Mouse (Mus musculus): ENCODE measurements around the gene Eef2k. TPM values are rescaled to one million over a fixed set of nuclear protein-coding genes. Genes with fewer than 3 reads are reported as not detected.

The Eef2k gene
- polyA plus RNA-seq, 1 experiment: 20.2 TPM

- DNase-seq (ENCODE audit: low read depth, low spot score): no peak
- under 1% methylated on average over 40 of the region's 40 CpGs for WGBS
Measured at GRCm38 (mm10) chr7:120843037-120843621, 498 bp downstream of the Eef2k start.

GRCm38 (mm10) chr7:120843852-120844435, 1.3 kb downstream of the Eef2k start:
- no peak for DNase-seq (ENCODE audit: low read depth, low spot score)
- WGBS: 6% methylated on average over 16 of the region's 16 CpGs

GRCm38 (mm10) chr7:120844689-120845088, 2.1 kb downstream of the Eef2k start:
- 31% methylated on average over 9 of the region's 9 CpGs for WGBS
- no peak for DNase-seq (ENCODE audit: low read depth, low spot score)

- 39% methylated on average over 3 of the region's 3 CpGs for WGBS
- no peak for DNase-seq (ENCODE audit: low read depth, low spot score)
Measured at GRCm38 (mm10) chr7:120848831-120849512, 6.3 kb downstream of the Eef2k start.

GRCm38 (mm10) chr7:120850165-120850564, 7.5 kb downstream of the Eef2k start:
- 93% methylated on average over 3 of the region's 3 CpGs for WGBS

GRCm38 (mm10) chr7:120859854-120860253, 17.2 kb downstream of the Eef2k start:
- DNase-seq (ENCODE audit: low read depth, low spot score): no peak
- 37% methylated on average over 11 of the region's 11 CpGs for WGBS

More at GRCm38 (mm10) chr7:120850165-120850564, 7.5 kb downstream of the Eef2k start:
- DNase-seq (ENCODE audit: low read depth, low spot score): no peak

GRCm38 (mm10) chr7:120860799-120861487, 18.3 kb downstream of the Eef2k start:
- no peak for DNase-seq (ENCODE audit: low read depth, low spot score)
- 18% methylated on average over 10 of the region's 10 CpGs for WGBS

- WGBS: 29% methylated on average over 2 of the region's 2 CpGs
- no peak for DNase-seq (ENCODE audit: low read depth, low spot score)
Measured at GRCm38 (mm10) chr7:120861488-120862047, 18.9 kb downstream of the Eef2k start.

- DNase-seq (ENCODE audit: low read depth, low spot score): no peak
- WGBS: 47% methylated on average over 3 of the region's 3 CpGs
Measured at GRCm38 (mm10) chr7:120862196-120862595, 19.6 kb downstream of the Eef2k start.

- DNase-seq (ENCODE audit: low read depth, low spot score): no peak
- WGBS: 80% methylated on average over 7 of the region's 7 CpGs
Measured at GRCm38 (mm10) chr7:120862626-120863025, 20.0 kb downstream of the Eef2k start.

GRCm38 (mm10) chr7:120863476-120863875, 20.8 kb downstream of the Eef2k start:
- WGBS: 50% methylated on average over 5 of the region's 5 CpGs
- no peak for DNase-seq (ENCODE audit: low read depth, low spot score)

- no peak for DNase-seq (ENCODE audit: low read depth, low spot score)
- WGBS: 6% methylated on average over 7 of the region's 7 CpGs
Measured at GRCm38 (mm10) chr7:120865100-120865499, 22.5 kb downstream of the Eef2k start.

- whole genome bisulfite sequencing: 28% methylated on average over 4 of the region's 4 CpGs
- no peak for DNase-seq (ENCODE audit: low read depth, low spot score)
Measured at GRCm38 (mm10) chr7:120865832-120866231, 23.2 kb downstream of the Eef2k start.

GRCm38 (mm10) chr7:120866684-120867083, 24.1 kb downstream of the Eef2k start:
- 56% methylated on average over 2 of the region's 2 CpGs for WGBS
- no peak for DNase-seq (ENCODE audit: low read depth, low spot score)

GRCm38 (mm10) chr7:120867720-120868119, 25.1 kb downstream of the Eef2k start:
- 67% methylated on average over 1 of the region's 1 CpGs for WGBS

GRCm38 (mm10) chr7:120869883-120870282, 27.3 kb downstream of the Eef2k start:
- no peak for DNase-seq (ENCODE audit: low read depth, low spot score)
- 17% methylated on average over 5 of the region's 5 CpGs for WGBS

More at GRCm38 (mm10) chr7:120867720-120868119, 25.1 kb downstream of the Eef2k start:
- DNase-seq (ENCODE audit: low read depth, low spot score): no peak

- 68% methylated on average over 5 of the region's 5 CpGs for WGBS
- no peak for DNase-seq (ENCODE audit: low read depth, low spot score)
Measured at GRCm38 (mm10) chr7:120870431-120871008, 27.9 kb downstream of the Eef2k start.

GRCm38 (mm10) chr7:120873083-120873482, 30.5 kb downstream of the Eef2k start:
- DNase-seq (ENCODE audit: low read depth, low spot score): no peak
- 82% methylated on average over 12 of the region's 12 CpGs for WGBS

GRCm38 (mm10) chr7:120874021-120874420, 31.4 kb downstream of the Eef2k start:
- 91% methylated on average over 3 of the region's 3 CpGs for WGBS
- no peak for DNase-seq (ENCODE audit: low read depth, low spot score)
